Mouse (Mus musculus): ENCODE measurements around the gene Magi3. TPM values are rescaled to one million over a fixed set of nuclear protein-coding genes. Genes with fewer than 3 reads are reported as not detected.

Gene Magi3
- polyA plus RNA-seq, 1 experiment from 2014 or later = 11.1 TPM

DNA sequence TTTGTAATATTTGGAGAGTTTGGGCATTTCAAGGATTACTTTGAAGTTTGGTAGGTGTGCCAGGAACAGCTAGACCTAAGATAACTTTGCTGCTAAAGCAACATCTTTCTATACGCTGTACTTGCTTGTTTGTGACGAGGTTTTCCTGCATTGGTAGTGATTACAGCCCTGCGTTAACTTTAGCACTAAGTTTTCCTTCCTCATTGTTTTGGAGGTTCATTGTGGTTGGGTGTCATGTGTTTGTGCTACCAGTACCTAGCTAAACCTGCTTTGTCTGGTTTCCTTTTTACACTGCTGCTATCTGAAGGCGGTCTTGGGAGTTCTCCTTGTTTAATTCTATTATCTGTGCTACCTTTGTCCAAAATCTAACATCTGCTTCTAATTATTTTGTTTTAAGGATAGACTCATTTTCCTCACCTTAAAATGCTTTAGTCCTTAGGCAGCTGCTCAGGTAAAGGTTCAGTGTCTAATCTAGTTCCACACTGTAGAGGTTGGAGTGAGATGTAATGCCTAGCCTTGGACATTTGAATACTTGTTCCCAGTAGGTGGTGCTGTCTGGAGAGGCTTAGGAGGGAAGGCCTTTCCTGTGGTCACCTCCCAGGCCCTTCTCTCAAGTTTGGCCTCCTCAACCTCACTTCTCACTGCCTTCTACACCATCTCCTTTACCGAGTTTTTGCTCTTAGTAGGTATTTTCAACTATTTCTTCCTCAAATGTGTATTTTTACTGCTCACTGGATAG, 210.1 kb downstream of the Magi3 start:
- Histone ChIP-seq H3K4me2 (no peak overlapping the region), H3K27me3 (ENCODE audit: control insufficient read depth, insufficient read depth, low read length) (no peaks in the 10 kb centered on the region), H3K9me3 (replicated peaks; ENCODE audit: control insufficient read depth, low read length) (no peaks in the 10 kb centered on the region), H3K9ac (ENCODE audit: low read depth, low read length) (no peak overlapping the region), H3K4me3 (ENCODE audit: low read depth, low read length) (no peak overlapping the region), H3K36me3 (ENCODE audit: control insufficient read depth, insufficient read depth, low read length) (peaks cover 11% of the 10 kb centered on the region), H3K4me1 (ENCODE audit: control insufficient read depth, insufficient read depth, low read length) (no peaks in the 10 kb centered on the region), H3K27ac (ENCODE audit: low read depth, low read length) (no peak overlapping the region)
- no peak for ATAC-seq (replicated peaks; ENCODE audit: insufficient number of reproducible peaks, low FRiP score, low TSS enrichment)
- 84% methylated on average over 5 of the region's 5 CpGs for WGBS (ENCODE audit: insufficient replicate concordance)

DNA sequence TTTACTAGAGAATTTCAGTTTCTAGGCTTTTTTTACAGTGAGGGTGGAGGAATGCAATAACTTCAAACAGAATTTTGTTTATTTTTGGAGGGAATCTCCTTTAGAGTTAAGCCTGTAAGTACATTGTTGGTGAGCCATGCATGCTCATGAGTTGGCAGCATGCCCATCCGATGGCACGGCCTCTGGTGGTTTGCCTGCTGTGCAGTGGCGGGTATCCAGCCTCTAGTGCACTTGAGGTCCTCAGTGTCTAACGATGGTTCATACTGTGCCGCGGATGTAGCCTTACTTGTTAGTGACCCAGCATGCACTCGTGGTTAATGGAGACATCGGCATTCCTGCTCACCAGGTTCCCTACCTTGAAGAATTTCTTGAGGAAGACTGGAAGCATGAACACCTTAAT, 212.7 kb downstream of the Magi3 start:
- Histone ChIP-seq H3K36me3 (ENCODE audit: control insufficient read depth, insufficient read depth, low read length) (peaks cover 12% of the 10 kb centered on the region), H3K27ac (ENCODE audit: low read depth, low read length) (no peak overlapping the region), H3K9me3 (replicated peaks; ENCODE audit: control insufficient read depth, low read length) (no peaks in the 10 kb centered on the region), H3K4me1 (ENCODE audit: control insufficient read depth, insufficient read depth, low read length) (no peaks in the 10 kb centered on the region), H3K4me2 (no peak overlapping the region), H3K9ac (ENCODE audit: low read depth, low read length) (no peak overlapping the region), H3K4me3 (ENCODE audit: low read depth, low read length) (no peak overlapping the region), H3K27me3 (ENCODE audit: control insufficient read depth, insufficient read depth, low read length) (no peaks in the 10 kb centered on the region)
- 89% methylated on average over 8 of the region's 8 CpGs for WGBS (ENCODE audit: insufficient replicate concordance)
- no peak for ATAC-seq (replicated peaks; ENCODE audit: insufficient number of reproducible peaks, low FRiP score, low TSS enrichment)

DNA sequence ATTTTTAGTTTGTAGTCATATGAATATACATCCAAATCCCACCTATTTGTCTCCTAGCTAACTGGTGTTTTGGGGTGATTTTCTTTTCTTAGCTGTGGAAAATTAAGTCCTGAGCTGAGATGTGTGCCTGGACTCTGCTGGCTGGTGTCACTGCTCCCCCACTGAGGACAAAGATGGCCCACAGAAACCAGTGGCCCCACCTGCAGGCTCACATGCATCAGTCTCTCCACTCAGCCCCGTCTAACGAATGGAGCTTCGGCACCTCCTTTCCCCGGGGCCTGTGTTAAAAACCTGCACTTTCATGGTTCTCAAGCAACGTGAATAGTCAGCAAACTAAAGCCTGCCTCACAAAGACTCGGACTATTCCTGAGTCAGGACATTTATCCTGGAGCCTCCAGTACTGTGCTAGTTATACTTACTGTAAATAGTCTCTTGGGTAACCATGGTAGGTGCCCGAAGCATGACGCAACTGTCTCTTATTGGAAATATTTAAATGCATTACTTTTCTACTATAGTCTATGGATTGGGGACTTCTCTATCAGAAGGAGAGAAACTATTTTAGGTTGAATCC, 213.2 kb downstream of the Magi3 start:
- Histone ChIP-seq H3K9ac (ENCODE audit: low read depth, low read length) (no peak overlapping the region), H3K4me3 (ENCODE audit: low read depth, low read length) (no peak overlapping the region), H3K4me1 (ENCODE audit: control insufficient read depth, insufficient read depth, low read length) (no peaks in the 10 kb centered on the region), H3K4me2 (no peak overlapping the region), H3K27ac (ENCODE audit: low read depth, low read length) (no peak overlapping the region), H3K9me3 (replicated peaks; ENCODE audit: control insufficient read depth, low read length) (no peaks in the 10 kb centered on the region), H3K36me3 (ENCODE audit: control insufficient read depth, insufficient read depth, low read length) (peaks cover 12% of the 10 kb centered on the region), H3K27me3 (ENCODE audit: control insufficient read depth, insufficient read depth, low read length) (no peaks in the 10 kb centered on the region)
- WGBS (ENCODE audit: insufficient replicate concordance) = 90% methylated on average over 8 of the region's 8 CpGs
- no peak for ATAC-seq (replicated peaks; ENCODE audit: insufficient number of reproducible peaks, low FRiP score, low TSS enrichment)

DNA sequence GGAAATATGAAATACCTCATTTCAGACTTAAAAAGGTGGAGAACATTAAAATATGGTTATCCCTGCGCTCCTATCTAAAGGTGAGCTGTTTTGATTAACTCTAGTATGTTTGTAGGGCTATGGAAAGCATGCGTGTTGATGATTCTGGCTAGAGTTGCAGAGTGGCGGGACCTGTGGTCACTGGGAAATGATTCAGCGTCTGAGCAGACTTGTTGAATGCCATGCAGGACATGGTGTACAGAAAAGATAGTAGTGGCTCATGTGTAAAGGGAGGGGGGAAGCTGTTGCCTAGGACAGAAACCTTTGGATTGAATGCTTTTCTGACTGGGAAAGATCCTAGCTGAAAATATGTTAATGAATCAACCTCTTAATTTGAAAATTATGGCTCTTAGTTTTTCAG, 221.4 kb downstream of the Magi3 start:
- no peak overlapping the region for H3K27ac ChIP-seq (ENCODE audit: low read depth, low read length)
- no peaks in the 10 kb centered on the region for H3K27me3 ChIP-seq (ENCODE audit: control insufficient read depth, insufficient read depth, low read length)
- H3K9me3 ChIP-seq (replicated peaks; ENCODE audit: control insufficient read depth, low read length) = no peaks in the 10 kb centered on the region
- no peak for ATAC-seq (replicated peaks; ENCODE audit: insufficient number of reproducible peaks, low FRiP score, low TSS enrichment)
- H3K4me1 ChIP-seq (ENCODE audit: control insufficient read depth, insufficient read depth, low read length) = no peaks in the 10 kb centered on the region
- H3K9ac ChIP-seq (ENCODE audit: low read depth, low read length) = no peak overlapping the region
- 84% methylated on average over 4 of the region's 4 CpGs for WGBS (ENCODE audit: insufficient replicate concordance)
- no peak overlapping the region for H3K4me2 ChIP-seq
- H3K36me3 ChIP-seq (ENCODE audit: control insufficient read depth, insufficient read depth, low read length) = peaks cover 21% of the 10 kb centered on the region
- H3K4me3 ChIP-seq (ENCODE audit: low read depth, low read length) = no peak overlapping the region

DNA sequence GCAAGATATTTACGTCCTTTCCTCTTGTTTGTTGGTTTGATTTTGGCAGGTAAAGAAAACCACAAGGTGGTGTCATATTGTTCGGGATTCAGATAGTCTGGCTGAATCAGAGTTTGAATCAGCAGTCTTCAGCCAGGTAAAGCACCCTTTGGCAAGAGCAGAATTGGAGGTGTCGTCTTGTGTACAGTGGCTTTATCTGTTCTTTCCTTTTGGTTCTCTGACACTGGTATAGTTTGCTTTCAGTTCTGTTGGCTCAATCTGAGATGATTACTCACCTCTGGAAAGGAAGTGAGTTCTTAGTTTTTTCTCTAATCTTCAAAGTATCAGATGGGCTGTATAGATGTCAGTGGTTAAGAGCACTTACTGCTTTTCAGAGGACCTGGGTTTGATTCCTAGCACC, 228.9 kb downstream of the Magi3 start:
- H3K4me2 ChIP-seq = no peak overlapping the region
- no peaks in the 10 kb centered on the region for H3K4me1 ChIP-seq (ENCODE audit: control insufficient read depth, insufficient read depth, low read length)
- no peaks in the 10 kb centered on the region for H3K27me3 ChIP-seq (ENCODE audit: control insufficient read depth, insufficient read depth, low read length)
- no peaks in the 10 kb centered on the region for H3K9me3 ChIP-seq (replicated peaks; ENCODE audit: control insufficient read depth, low read length)
- no peak overlapping the region for H3K4me3 ChIP-seq (ENCODE audit: low read depth, low read length)
- H3K27ac ChIP-seq (ENCODE audit: low read depth, low read length) = no peak overlapping the region
- WGBS (ENCODE audit: insufficient replicate concordance) = 86% methylated on average over 3 of the region's 3 CpGs
- no peak for ATAC-seq (replicated peaks; ENCODE audit: insufficient number of reproducible peaks, low FRiP score, low TSS enrichment)
- H3K9ac ChIP-seq (ENCODE audit: low read depth, low read length) = no peak overlapping the region
- H3K36me3 ChIP-seq (ENCODE audit: control insufficient read depth, insufficient read depth, low read length) = peaks cover 16% of the 10 kb centered on the region; the same call in 1 of the 2 replicates

DNA sequence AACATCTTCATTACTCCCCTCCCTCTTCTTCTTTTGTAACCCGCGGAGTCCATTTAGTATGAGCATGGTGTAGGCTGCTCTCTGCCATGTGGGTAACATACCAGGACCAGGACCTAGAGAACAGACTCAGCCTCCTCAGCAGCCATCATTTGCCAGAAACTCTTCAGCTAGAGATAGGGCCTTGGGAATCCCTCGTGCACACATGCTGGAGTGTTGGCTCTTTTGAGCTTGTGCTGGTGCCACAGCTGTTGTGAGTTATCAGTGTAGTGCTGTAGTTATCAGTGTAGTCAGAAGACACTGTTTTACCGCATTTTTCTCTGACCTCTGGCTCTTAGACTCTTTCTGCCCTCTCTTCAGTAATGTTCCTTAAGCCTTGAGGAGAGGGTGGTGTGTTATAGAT, 230.8 kb downstream of the Magi3 start:
- Histone ChIP-seq H3K36me3 (ENCODE audit: control insufficient read depth, insufficient read depth, low read length) (peaks cover 10% of the 10 kb centered on the region; the same call in 1 of the 2 replicates), H3K4me2 (no peak overlapping the region), H3K27me3 (ENCODE audit: control insufficient read depth, insufficient read depth, low read length) (no peaks in the 10 kb centered on the region), H3K9ac (ENCODE audit: low read depth, low read length) (no peak overlapping the region), H3K4me3 (ENCODE audit: low read depth, low read length) (no peak overlapping the region), H3K4me1 (ENCODE audit: control insufficient read depth, insufficient read depth, low read length) (no peaks in the 10 kb centered on the region), H3K27ac (ENCODE audit: low read depth, low read length) (no peak overlapping the region), H3K9me3 (replicated peaks; ENCODE audit: control insufficient read depth, low read length) (no peaks in the 10 kb centered on the region)
- ATAC-seq (replicated peaks; ENCODE audit: insufficient number of reproducible peaks, low FRiP score, low TSS enrichment) = no peak
- 73% methylated on average over 4 of the region's 4 CpGs for WGBS (ENCODE audit: insufficient replicate concordance)

DNA sequence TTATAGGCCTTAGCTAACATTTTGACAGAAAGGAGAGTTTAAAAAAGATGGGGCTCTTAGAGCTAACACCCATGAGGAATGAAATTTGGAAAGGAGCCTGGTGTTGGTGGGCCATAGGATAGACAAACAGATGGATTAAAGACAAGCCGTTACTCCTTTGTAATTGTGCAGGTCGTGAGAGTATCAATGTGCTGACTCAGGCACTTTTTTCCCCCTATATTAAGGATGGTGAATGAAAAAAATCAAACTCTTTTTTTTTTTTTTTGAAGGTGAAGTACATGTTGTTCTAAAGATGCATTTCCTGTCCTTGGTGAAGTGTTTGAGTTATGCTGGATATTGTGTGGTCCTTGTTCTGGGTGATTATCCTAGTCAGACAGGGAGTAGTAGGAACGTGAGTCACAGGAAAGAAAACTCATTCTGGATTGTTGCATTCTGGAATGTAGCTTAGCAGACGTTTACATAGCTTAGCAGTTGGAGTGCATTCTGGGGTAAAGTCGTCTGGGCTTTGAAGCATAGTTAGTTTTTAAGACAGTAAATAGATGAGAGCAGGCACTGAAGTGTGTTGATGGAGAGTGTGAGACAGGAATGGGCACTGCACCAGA, 232.2 kb downstream of the Magi3 start:
- Histone ChIP-seq H3K4me1 (ENCODE audit: control insufficient read depth, insufficient read depth, low read length) (no peaks in the 10 kb centered on the region), H3K4me3 (ENCODE audit: low read depth, low read length) (no peak overlapping the region), H3K9me3 (replicated peaks; ENCODE audit: control insufficient read depth, low read length) (no peaks in the 10 kb centered on the region), H3K36me3 (ENCODE audit: control insufficient read depth, insufficient read depth, low read length) (peaks cover 6% of the 10 kb centered on the region), H3K27me3 (ENCODE audit: control insufficient read depth, insufficient read depth, low read length) (no peaks in the 10 kb centered on the region), H3K4me2 (no peak overlapping the region), H3K27ac (ENCODE audit: low read depth, low read length) (no peak overlapping the region), H3K9ac (ENCODE audit: low read depth, low read length) (no peak overlapping the region)
- no peak for ATAC-seq (replicated peaks; ENCODE audit: insufficient number of reproducible peaks, low FRiP score, low TSS enrichment)
- WGBS (ENCODE audit: insufficient replicate concordance) = 62% methylated on average over 5 of the region's 5 CpGs

DNA sequence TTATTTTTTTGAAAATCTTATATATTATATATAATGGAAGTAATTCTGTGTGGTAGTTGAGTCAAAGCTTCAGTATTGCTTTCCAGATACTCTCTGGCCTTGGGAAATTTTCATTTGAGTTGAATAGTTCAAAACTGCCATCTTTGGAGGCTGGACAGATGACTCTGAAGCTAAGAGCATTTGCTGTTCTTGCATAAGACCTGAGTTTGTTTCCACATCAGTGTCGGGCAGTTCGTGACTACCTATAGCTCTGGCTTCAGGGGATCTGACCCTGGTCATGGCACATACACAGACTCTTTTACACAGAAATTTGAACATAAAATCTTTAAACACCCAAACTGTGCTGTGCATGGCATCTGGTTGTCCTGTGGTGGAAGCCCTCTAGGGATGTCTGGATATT, 235.0 kb downstream of the Magi3 start:
- H3K4me2 ChIP-seq = no peak overlapping the region
- no peak overlapping the region for H3K9ac ChIP-seq (ENCODE audit: low read depth, low read length)
- H3K36me3 ChIP-seq (ENCODE audit: control insufficient read depth, insufficient read depth, low read length) = peaks cover 2% of the 10 kb centered on the region
- no peaks in the 10 kb centered on the region for H3K27me3 ChIP-seq (ENCODE audit: control insufficient read depth, insufficient read depth, low read length)
- H3K4me3 ChIP-seq (ENCODE audit: low read depth, low read length) = no peak overlapping the region
- WGBS (ENCODE audit: insufficient replicate concordance) = 91% methylated on average over 2 of the region's 2 CpGs
- H3K27ac ChIP-seq (ENCODE audit: low read depth, low read length) = no peak overlapping the region
- H3K9me3 ChIP-seq (replicated peaks; ENCODE audit: control insufficient read depth, low read length) = no peaks in the 10 kb centered on the region
- no peaks in the 10 kb centered on the region for H3K4me1 ChIP-seq (ENCODE audit: control insufficient read depth, insufficient read depth, low read length)
- no peak for ATAC-seq (replicated peaks; ENCODE audit: insufficient number of reproducible peaks, low FRiP score, low TSS enrichment)

Data from heart, embryonic 11.5 days (tissue).